Mouse (Mus musculus): ENCODE results near the gene Zdhhc13. TPM values are rescaled to one million over a fixed set of nuclear protein-coding genes. Genes with fewer than 3 reads are reported as not detected.

Zdhhc13 gene
- polyA plus RNA-seq, 1 experiment from 2014 or later = 11.2 TPM

GRCm38 (mm10) chr7:48825170-48825569 is 36.4 kb downstream of the Zdhhc13 start:
- 66% methylated on average over 6 of the region's 6 CpGs for WGBS (ENCODE audit: insufficient replicate concordance)
- no peak overlapping the region for H3K27ac ChIP-seq (replicated peaks)
- no peak for ATAC-seq (ENCODE audit: insufficient read depth)
- peaks cover 3% of the 10 kb centered on the region; the same call in 1 of the 2 replicates for H3K4me1 ChIP-seq (replicated peaks)
- peaks cover 54% of the 10 kb centered on the region for H3K36me3 ChIP-seq (replicated peaks)
- H3K27me3 ChIP-seq = no peaks in the 10 kb centered on the region
- no peak overlapping the region for H3K4me3 ChIP-seq (replicated peaks)
- H3K9ac ChIP-seq = no peak overlapping the region
- H3K4me2 ChIP-seq = no peak overlapping the region
- H3K9me3 ChIP-seq (replicated peaks) = no peaks in the 10 kb centered on the region

- Histone ChIP-seq H3K9ac (no peak overlapping the region), H3K27ac (replicated peaks) (no peak overlapping the region), H3K4me2 (no peak overlapping the region), H3K4me1 (replicated peaks) (peaks cover 3% of the 10 kb centered on the region; the same call in 1 of the 2 replicates), H3K4me3 (replicated peaks) (no peak overlapping the region), H3K27me3 (no peaks in the 10 kb centered on the region), H3K36me3 (replicated peaks) (peaks cover 29% of the 10 kb centered on the region), H3K9me3 (replicated peaks) (no peaks in the 10 kb centered on the region)
- WGBS (ENCODE audit: insufficient replicate concordance) = 50% methylated on average over 5 of the region's 5 CpGs
- no peak for ATAC-seq (ENCODE audit: insufficient read depth)
Measured at GRCm38 (mm10) chr7:48829177-48829910, 40.5 kb downstream of the Zdhhc13 start.

- H3K27me3 ChIP-seq = no peaks in the 10 kb centered on the region
Measured at GRCm38 (mm10) chr7:48830395-48830794, 41.6 kb downstream of the Zdhhc13 start.

GRCm38 (mm10) chr7:48832735-48833134 is 43.9 kb downstream of the Zdhhc13 start:
- no peak for ATAC-seq (ENCODE audit: insufficient read depth)
- 18% methylated on average over 1 of the region's 1 CpGs for WGBS (ENCODE audit: insufficient replicate concordance)
- H3K9me3 ChIP-seq (replicated peaks) = no peaks in the 10 kb centered on the region

More at GRCm38 (mm10) chr7:48830395-48830794, 41.6 kb downstream of the Zdhhc13 start:
- Histone ChIP-seq H3K4me2 (no peak overlapping the region), H3K27ac (replicated peaks) (no peak overlapping the region), H3K9me3 (replicated peaks) (no peaks in the 10 kb centered on the region), H3K4me3 (replicated peaks) (no peak overlapping the region), H3K9ac (no peak overlapping the region), H3K4me1 (replicated peaks) (peaks cover 3% of the 10 kb centered on the region; the same call in 1 of the 2 replicates), H3K36me3 (replicated peaks) (peaks cover 18% of the 10 kb centered on the region)
- no peak for ATAC-seq (ENCODE audit: insufficient read depth)
- WGBS (ENCODE audit: insufficient replicate concordance) = 14% methylated on average over 2 of the region's 2 CpGs

GRCm38 (mm10) chr7:48834371-48834970 is 45.7 kb downstream of the Zdhhc13 start:
- 42% methylated on average over 4 of the region's 4 CpGs for WGBS (ENCODE audit: insufficient replicate concordance)
- H3K9me3 ChIP-seq (replicated peaks) = no peaks in the 10 kb centered on the region
- no peak for ATAC-seq (ENCODE audit: insufficient read depth)
- no peak overlapping the region for H3K4me2 ChIP-seq
- H3K4me1 ChIP-seq (replicated peaks) = no peaks in the 10 kb centered on the region
- H3K27me3 ChIP-seq = no peaks in the 10 kb centered on the region
- H3K9ac ChIP-seq = no peak overlapping the region
- no peak overlapping the region for H3K27ac ChIP-seq (replicated peaks)
- no peak overlapping the region for H3K4me3 ChIP-seq (replicated peaks)
- no peaks in the 10 kb centered on the region for H3K36me3 ChIP-seq (replicated peaks)

More at GRCm38 (mm10) chr7:48832735-48833134, 43.9 kb downstream of the Zdhhc13 start:
- peaks cover 3% of the 10 kb centered on the region; the same call in 1 of the 2 replicates for H3K4me1 ChIP-seq (replicated peaks)
- no peaks in the 10 kb centered on the region for H3K27me3 ChIP-seq
- H3K36me3 ChIP-seq (replicated peaks) = peaks cover 2% of the 10 kb centered on the region; the same call in 1 of the 2 replicates
- no peak overlapping the region for H3K4me2 ChIP-seq
- H3K9ac ChIP-seq = no peak overlapping the region
- H3K4me3 ChIP-seq (replicated peaks) = no peak overlapping the region
- no peak overlapping the region for H3K27ac ChIP-seq (replicated peaks)

GRCm38 (mm10) chr7:48834989-48835626 is 46.3 kb downstream of the Zdhhc13 start:
- Histone ChIP-seq H3K4me3 (replicated peaks) (no peak overlapping the region), H3K27me3 (no peaks in the 10 kb centered on the region), H3K36me3 (replicated peaks) (no peaks in the 10 kb centered on the region), H3K4me2 (no peak overlapping the region), H3K27ac (replicated peaks) (no peak overlapping the region), H3K4me1 (replicated peaks) (no peaks in the 10 kb centered on the region), H3K9me3 (replicated peaks) (no peaks in the 10 kb centered on the region), H3K9ac (no peak overlapping the region)
- WGBS (ENCODE audit: insufficient replicate concordance) = 73% methylated on average over 12 of the region's 12 CpGs
- no peak for ATAC-seq (ENCODE audit: insufficient read depth)

GRCm38 (mm10) chr7:48836949-48837348 is 48.1 kb downstream of the Zdhhc13 start:
- Histone ChIP-seq H3K4me1 (replicated peaks) (no peaks in the 10 kb centered on the region), H3K27ac (replicated peaks) (no peak overlapping the region), H3K9ac (no peak overlapping the region), H3K4me3 (replicated peaks) (no peak overlapping the region), H3K27me3 (no peaks in the 10 kb centered on the region), H3K4me2 (no peak overlapping the region), H3K36me3 (replicated peaks) (no peaks in the 10 kb centered on the region), H3K9me3 (replicated peaks) (no peaks in the 10 kb centered on the region)
- no peak for ATAC-seq (ENCODE audit: insufficient read depth)
- WGBS (ENCODE audit: insufficient replicate concordance) = 29% methylated on average over 6 of the region's 6 CpGs

GRCm38 (mm10) chr7:48838434-48838833 is 49.6 kb downstream of the Zdhhc13 start:
- no peaks in the 10 kb centered on the region for H3K36me3 ChIP-seq (replicated peaks)
- no peak for ATAC-seq (ENCODE audit: insufficient read depth)
- H3K9ac ChIP-seq = no peak overlapping the region
- no peak overlapping the region for H3K4me2 ChIP-seq
- no peak overlapping the region for H3K4me3 ChIP-seq (replicated peaks)
- H3K9me3 ChIP-seq (replicated peaks) = no peaks in the 10 kb centered on the region
- H3K4me1 ChIP-seq (replicated peaks) = no peaks in the 10 kb centered on the region
- H3K27ac ChIP-seq (replicated peaks) = no peak overlapping the region
- WGBS (ENCODE audit: insufficient replicate concordance) = 52% methylated on average over 2 of the region's 2 CpGs
- H3K27me3 ChIP-seq = no peaks in the 10 kb centered on the region

GRCm38 (mm10) chr7:48840545-48840944 is 51.7 kb downstream of the Zdhhc13 start:
- no peaks in the 10 kb centered on the region for H3K4me1 ChIP-seq (replicated peaks)
- WGBS (ENCODE audit: insufficient replicate concordance) = 60% methylated on average over 2 of the region's 2 CpGs
- no peak overlapping the region for H3K27ac ChIP-seq (replicated peaks)
- H3K4me2 ChIP-seq = no peak overlapping the region
- no peak overlapping the region for H3K9ac ChIP-seq
- H3K4me3 ChIP-seq (replicated peaks) = no peak overlapping the region
- no peaks in the 10 kb centered on the region for H3K36me3 ChIP-seq (replicated peaks)
- ATAC-seq (ENCODE audit: insufficient read depth) = no peak
- no peaks in the 10 kb centered on the region for H3K27me3 ChIP-seq
- no peaks in the 10 kb centered on the region for H3K9me3 ChIP-seq (replicated peaks)

GRCm38 (mm10) chr7:48841538-48841937 is 52.7 kb downstream of the Zdhhc13 start:
- Histone ChIP-seq H3K9ac (no peak overlapping the region), H3K9me3 (replicated peaks) (no peaks in the 10 kb centered on the region), H3K27me3 (no peaks in the 10 kb centered on the region), H3K4me3 (replicated peaks) (no peak overlapping the region), H3K27ac (replicated peaks) (no peak overlapping the region), H3K36me3 (replicated peaks) (no peaks in the 10 kb centered on the region), H3K4me1 (replicated peaks) (no peaks in the 10 kb centered on the region), H3K4me2 (no peak overlapping the region)
- WGBS (ENCODE audit: insufficient replicate concordance) = 62% methylated on average over 4 of the region's 4 CpGs
- no peak for ATAC-seq (ENCODE audit: insufficient read depth)

GRCm38 (mm10) chr7:48842353-48842752 is 53.5 kb downstream of the Zdhhc13 start:
- no peak overlapping the region for H3K4me2 ChIP-seq
- no peak overlapping the region for H3K4me3 ChIP-seq (replicated peaks)
- ATAC-seq (ENCODE audit: insufficient read depth) = no peak
- no peaks in the 10 kb centered on the region for H3K36me3 ChIP-seq (replicated peaks)
- 48% methylated on average over 3 of the region's 3 CpGs for WGBS (ENCODE audit: insufficient replicate concordance)
- H3K4me1 ChIP-seq (replicated peaks) = no peaks in the 10 kb centered on the region
- H3K9me3 ChIP-seq (replicated peaks) = no peaks in the 10 kb centered on the region
- no peaks in the 10 kb centered on the region for H3K27me3 ChIP-seq
- H3K27ac ChIP-seq (replicated peaks) = no peak overlapping the region
- H3K9ac ChIP-seq = no peak overlapping the region

Data from liver, embryonic 15.5 days (tissue).